Mouse (Mus musculus) ES-E14 (cell line): ENCODE results near the gene Gpc6.

Experiments used
- CHD2 ChIP-seq: IDR thresholded peaks from 2 replicates; pipeline ENCODE4 v1.6.1; 2014; ENCODE audit warnings: mild to moderate bottlenecking, low read depth, low read length, inconsistent platforms
- HCFC1 ChIP-seq: IDR thresholded peaks from 2 replicates; pipeline ENCODE4 v1.6.1; 2012; ENCODE audit warnings: low read length, inconsistent platforms, borderline replicate concordance; ENCODE audit not compliant: insufficient read depth
- MAFK ChIP-seq: IDR thresholded peaks from 2 replicates; pipeline ENCODE4 v1.6.1; 2014; ENCODE audit warnings: mild to moderate bottlenecking, low read depth, low read length, inconsistent platforms; ENCODE audit not compliant: insufficient read depth
- ZC3H11A ChIP-seq: IDR thresholded peaks from 2 replicates; pipeline ENCODE4 v1.6.1; 2012; ENCODE audit warnings: low read depth, mild to moderate bottlenecking, inconsistent platforms, low read length, borderline replicate concordance
- ZNF384 ChIP-seq: IDR thresholded peaks from 2 replicates; pipeline ENCODE4 v1.6.1; 2012; ENCODE audit warnings: low read depth, low read length, inconsistent platforms

GRCm38 (mm10) chr14:117895539-117895912, 970.4 kb downstream of the Gpc6 start:
- TF ChIP-seq HCFC1 (no peak), ZNF384 (no peak), ZC3H11A (no peak), CHD2 (no peak), MAFK (no peak)
